Mouse (Mus musculus) kidney, postnatal 25 days (tissue): Measurements from ENCODE around the gene Gm13723.

Experiments
- DNase-seq, 2 experiments: peaks; one replicate each; pipeline ENCODE4 v3.0.0; 2021; ENCODE audit warnings: mixed read lengths in 2 of 2

Gm13723 gene

DNA sequence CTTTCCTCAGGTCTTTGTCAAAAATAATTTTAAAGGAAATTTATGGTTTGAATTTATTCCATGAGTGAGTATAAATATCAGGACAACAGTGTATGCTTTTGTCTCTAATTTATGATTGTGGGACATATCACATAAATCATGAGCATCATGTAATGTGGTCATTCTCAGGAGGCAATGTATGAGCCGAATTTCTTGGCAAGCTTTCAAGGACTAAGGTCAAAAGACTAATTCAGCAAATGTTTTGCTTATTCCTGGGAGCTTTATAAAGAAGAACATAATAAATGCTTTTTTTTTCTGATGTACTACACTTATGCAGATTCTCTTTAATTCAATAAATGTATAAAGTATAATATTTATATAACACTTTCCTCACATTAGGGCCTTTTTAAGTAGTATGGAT, at the start of gene Gm13723:
TSS of gene Gm13723 (minus strand) at position 101 of the 400 bp plus-strand sequence.
- DNase-seq: no peak

DNA sequence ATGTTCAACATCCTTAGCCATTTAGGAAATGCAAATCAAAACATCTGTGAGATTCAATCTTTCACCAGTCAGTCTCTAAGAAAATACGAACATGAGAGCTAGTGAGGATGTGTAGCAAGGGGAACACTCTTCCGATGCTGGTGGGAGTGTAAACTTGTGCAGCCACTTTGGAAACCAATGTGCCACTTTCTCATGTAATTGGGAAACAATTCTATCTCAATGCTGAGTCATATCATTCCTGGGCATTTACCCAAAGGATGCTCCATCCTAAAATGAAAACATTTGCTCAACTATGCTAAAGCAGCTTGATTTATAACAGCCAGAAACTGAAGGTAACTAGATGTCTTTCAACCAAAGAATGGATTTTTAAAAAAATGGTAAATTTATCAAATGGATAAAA, 31.0 kb upstream of the Gm13723 start:
- no peak for DNase-seq

DNA sequence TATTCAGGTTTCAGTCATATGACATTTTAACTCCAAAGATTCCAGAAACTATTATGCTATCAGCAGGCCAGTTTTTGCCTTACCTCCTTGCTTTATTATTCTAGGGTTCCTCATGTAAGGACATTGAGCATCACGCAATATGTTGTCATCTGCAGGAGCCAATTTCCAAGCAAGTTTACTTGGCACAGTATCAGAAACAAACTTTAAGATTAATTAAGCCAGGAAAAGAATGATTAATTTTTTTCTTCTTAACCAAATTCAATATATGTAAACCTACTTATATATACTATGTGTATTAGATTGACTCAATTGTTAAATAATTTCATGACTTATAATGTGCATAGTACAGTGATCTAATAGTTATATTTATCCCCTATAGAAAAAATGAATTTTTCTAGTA, 17.5 kb upstream of the Gm13723 start, which contains the start of gene Olfr1097:
TSS of gene Olfr1097 (minus strand) at position 101 of the 400 bp plus-strand sequence.
- no peak for DNase-seq

DNA sequence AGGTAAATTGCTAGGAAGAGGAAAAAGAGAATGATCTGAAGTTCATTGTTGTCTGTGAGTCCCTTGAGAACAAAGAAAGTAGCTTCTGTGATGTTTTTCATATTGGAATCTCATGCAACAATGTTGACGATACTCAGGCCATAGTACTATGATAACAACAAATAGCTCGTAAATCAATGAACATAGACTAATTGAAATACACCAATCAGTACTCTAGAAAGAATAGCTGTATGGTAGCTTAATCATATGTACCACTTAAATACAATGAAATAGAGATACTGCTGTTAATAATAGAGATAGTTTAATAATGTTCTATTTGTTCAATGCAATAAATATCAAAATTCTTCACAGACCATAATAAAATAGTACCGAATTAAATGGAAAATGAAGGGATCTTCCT, 23.0 kb downstream of the Gm13723 start, which contains the start of gene Olfr1095:
TSS of gene Olfr1095 (minus strand) at position 101 of the 400 bp plus-strand sequence.
- DNase-seq: no peak

DNA sequence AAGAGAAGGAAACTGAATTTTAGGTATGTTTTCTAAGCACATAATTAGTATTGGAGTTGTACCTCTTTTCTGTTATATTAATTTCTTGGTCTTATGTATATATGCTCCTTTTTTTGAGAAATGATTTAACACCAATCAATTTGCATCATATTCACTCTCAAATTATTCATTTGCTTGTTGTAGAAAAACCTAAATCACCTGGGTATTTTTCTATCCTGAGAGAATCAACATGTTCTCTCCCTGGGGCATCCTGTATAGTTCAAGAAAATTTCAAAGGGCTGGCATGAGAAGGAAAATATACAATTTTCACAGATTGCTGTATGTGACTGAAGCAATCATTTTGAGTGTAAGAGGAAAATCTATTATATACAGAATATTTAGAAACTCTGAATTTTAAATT, 50.2 kb downstream of the Gm13723 start, which contains the start of gene Olfr1094:
TSS of gene Olfr1094 (plus strand) at position 301 of the 400 bp plus-strand sequence.
- DNase-seq: no peak
